Mouse (Mus musculus) myocyte (in vitro differentiated cells): ENCODE measurements at regions not wholly inside any gene's neighbourhood (a gene's known extent, or its start where the extent isn't known, plus 50 kb on each side); places are given as distances from the start of the nearest gene placed in this dataset.
"Not testable (repeated sequence)": the region's sequence is repeated elsewhere in the genome, so short reads cannot be mapped to it uniquely, and the experiment has no call there.

Source experiments
- MAX ChIP-seq: IDR thresholded peaks from one replicate; pipeline ENCODE4 v1.6.1; 2011; ENCODE audit warnings: low read depth, mild to moderate bottlenecking, control low read depth
- MYOG ChIP-seq, 3 experiments: IDR thresholded peaks; one replicate each; pipeline ENCODE4 v1.6.1; 2011; ENCODE audit warnings: control low read depth in 2 of 3, low read depth in 2 of 3, mild to moderate bottlenecking in 2 of 3; ENCODE audit not compliant: insufficient read length in 2 of 3, control insufficient read depth in 1 of 3, insufficient read depth in 1 of 3
- POLR2A ChIP-seq: IDR thresholded peaks from one replicate; pipeline ENCODE4 v1.6.1; 2011; ENCODE audit warnings: low read depth, mild to moderate bottlenecking, control low read depth, moderate library complexity; ENCODE audit not compliant: insufficient read length
- POLR2AphosphoS2 ChIP-seq: IDR thresholded peaks from one replicate; pipeline ENCODE4 v1.6.1; 2011; ENCODE audit warnings: low read depth, control low read depth; ENCODE audit not compliant: insufficient read length
- REST ChIP-seq: IDR thresholded peaks from one replicate; pipeline ENCODE4 v1.6.1; 2011; ENCODE audit warnings: mild to moderate bottlenecking, control low read depth, moderate library complexity; ENCODE audit not compliant: insufficient read depth, insufficient read length
- SRF ChIP-seq: IDR thresholded peaks from one replicate; pipeline ENCODE4 v1.6.1; 2011; ENCODE audit warnings: low read depth; ENCODE audit not compliant: control insufficient read depth, insufficient read length
- USF1 ChIP-seq: IDR thresholded peaks from one replicate; pipeline ENCODE4 v1.6.1; 2011; ENCODE audit warnings: low read depth, mild to moderate bottlenecking, control low read depth, moderate library complexity

DNA sequence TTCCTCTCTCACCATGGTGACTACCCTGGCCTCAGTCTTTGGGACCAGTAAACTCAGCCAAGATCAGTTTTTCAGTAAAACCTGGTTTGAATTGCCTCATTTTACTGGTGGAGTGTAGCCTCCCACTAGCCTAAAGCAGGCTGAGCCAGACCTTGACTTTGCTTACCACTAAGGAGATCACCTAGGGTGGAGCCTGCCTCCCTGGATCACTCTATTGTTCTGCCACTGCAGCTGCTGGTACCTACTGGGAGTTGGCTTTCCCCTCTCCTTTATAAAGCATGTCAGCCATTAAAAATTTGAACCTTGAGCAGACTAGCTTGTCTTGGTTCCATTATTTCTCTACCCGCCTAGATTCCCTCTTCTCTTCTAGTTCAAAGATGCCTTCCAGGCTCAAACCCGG is 63.5 kb upstream of the Nkain2 start:
- TF ChIP-seq POLR2A; MAX; MYOG (IDR thresholded peaks at IDR 0.05; ENCODE audit: control insufficient read depth in 1 of 3, insufficient read depth in 1 of 3, insufficient read length in 2 of 3, low read depth in 2 of 3); SRF; USF1; POLR2AphosphoS2; REST: not testable (repeated sequence)
